Mouse (Mus musculus): ENCODE measurements around the gene Hand1. TPM values are rescaled to one million over a fixed set of nuclear protein-coding genes. Genes with fewer than 3 reads are reported as not detected.
"Not testable (repeated sequence)": the region's sequence is repeated elsewhere in the genome, so short reads cannot be mapped to it uniquely, and the experiment has no call there.

Hand1 gene
- polyA plus RNA-seq, 1 experiment: not detected

- Histone ChIP-seq H3K4me3 (ENCODE audit: insufficient read depth, low read depth, low read length) (no peak overlapping the region), H3K4me1 (ENCODE audit: control insufficient read depth, insufficient read depth, low read length) (no peaks in the 10 kb centered on the region), H3K27ac (ENCODE audit: insufficient read depth, low read depth, low read length) (no peak overlapping the region)
- TF ChIP-seq CTCF (IDR thresholded peaks at IDR 0.05; ENCODE audit: insufficient read depth, low read depth, low read length) (no peak), POLR2A (IDR thresholded peaks at IDR 0.05; ENCODE audit: insufficient read depth, low read depth, low read length) (no peak)
- 68% methylated on average over 3 of the region's 3 CpGs for WGBS
These were observed 18.3 kb upstream of the Hand1 start for GRCm38 (mm10) chr11:57850931-57851330.

- no peak for TF ChIP-seq CTCF (IDR thresholded peaks at IDR 0.05; ENCODE audit: insufficient read depth, low read depth, low read length)
- no peak for TF ChIP-seq POLR2A (IDR thresholded peaks at IDR 0.05; ENCODE audit: insufficient read depth, low read depth, low read length)
- Histone ChIP-seq H3K27ac (ENCODE audit: insufficient read depth, low read depth, low read length) (no peak overlapping the region), H3K4me3 (ENCODE audit: insufficient read depth, low read depth, low read length) (no peak overlapping the region), H3K4me1 (ENCODE audit: control insufficient read depth, insufficient read depth, low read length) (no peaks in the 10 kb centered on the region)
- 64% methylated on average over 7 of the region's 7 CpGs for WGBS
These were observed 17.7 kb upstream of the Hand1 start for GRCm38 (mm10) chr11:57850298-57850697.

DNA sequence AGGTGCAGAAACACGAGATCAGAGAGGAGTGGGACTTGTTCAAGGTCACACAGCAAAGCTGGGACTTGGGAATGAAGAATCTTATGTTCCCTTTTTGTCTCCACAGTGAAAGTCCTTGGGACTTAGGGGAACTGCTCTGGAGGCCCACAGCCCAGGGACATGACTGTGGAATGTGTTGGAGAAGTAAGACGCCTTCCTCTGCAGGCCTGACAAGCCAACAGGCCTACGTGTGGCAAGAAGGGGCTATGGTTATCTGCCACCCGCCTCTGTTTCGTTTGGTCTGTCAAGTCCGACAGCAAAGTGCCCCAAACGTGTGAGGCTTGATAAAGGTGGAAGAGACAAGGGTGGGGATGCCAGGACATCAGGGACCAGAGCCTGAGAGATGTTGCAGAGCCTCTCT, 14.8 kb upstream of the Hand1 start:
- Histone ChIP-seq H3K27ac (ENCODE audit: insufficient read depth, low read depth, low read length) (no peak overlapping the region), H3K4me3 (ENCODE audit: insufficient read depth, low read depth, low read length) (no peak overlapping the region), H3K4me1 (ENCODE audit: control insufficient read depth, insufficient read depth, low read length) (no peaks in the 10 kb centered on the region)
- TF ChIP-seq POLR2A (IDR thresholded peaks at IDR 0.05; ENCODE audit: insufficient read depth, low read depth, low read length) (no peak), CTCF (IDR thresholded peaks at IDR 0.05; ENCODE audit: insufficient read depth, low read depth, low read length) (no peak)
- 79% methylated on average over 7 of the region's 7 CpGs for WGBS

DNA sequence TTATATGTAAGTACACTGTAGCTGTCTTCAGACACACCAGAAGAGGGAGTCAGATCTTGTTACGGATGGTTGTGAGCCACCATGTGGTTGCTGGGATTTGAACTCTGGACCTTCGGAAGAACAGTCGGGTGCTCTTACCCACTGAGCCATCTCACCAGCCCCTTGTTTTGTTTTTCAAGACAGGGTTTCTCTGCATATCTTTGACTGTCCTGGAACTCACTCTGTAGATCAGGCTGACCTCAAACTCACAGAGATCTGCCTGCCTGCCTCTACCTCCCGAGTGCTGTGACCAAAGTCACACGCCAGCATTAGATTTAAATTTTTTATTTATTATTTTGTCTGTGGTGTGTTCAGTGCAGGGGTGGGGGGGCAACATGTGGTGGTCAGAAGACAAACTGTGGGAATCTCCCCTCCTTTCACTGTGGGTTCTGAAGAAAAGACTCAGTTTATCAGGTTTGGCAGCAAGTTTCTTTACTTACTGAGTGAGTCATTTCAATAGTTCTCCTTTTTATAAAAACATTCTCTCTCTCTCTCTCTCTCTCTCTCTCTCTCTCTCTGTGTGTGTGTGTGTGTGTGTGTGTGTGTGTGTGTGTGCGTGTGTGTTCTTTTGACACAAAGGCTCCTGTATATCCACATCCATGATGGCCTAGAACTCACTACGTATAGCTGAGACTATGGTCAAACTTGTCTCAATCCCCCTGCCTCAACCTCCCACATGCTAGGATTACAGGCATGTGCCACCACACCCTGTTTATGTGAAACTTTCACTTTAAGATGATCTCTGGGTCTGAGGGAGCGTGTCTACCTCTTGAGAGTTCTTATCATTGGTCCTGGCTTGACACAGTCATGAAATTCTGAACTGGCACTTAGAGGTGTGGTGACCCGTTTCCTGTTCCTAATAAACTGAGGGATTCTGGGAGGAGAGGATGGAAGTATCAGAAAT, 14.1 kb upstream of the Hand1 start:
- not testable (repeated sequence) for H3K4me3 ChIP-seq (ENCODE audit: insufficient read depth, low read depth, low read length); H3K27ac ChIP-seq (ENCODE audit: insufficient read depth, low read depth, low read length); H3K4me1 ChIP-seq (ENCODE audit: control insufficient read depth, insufficient read depth, low read length)
- whole genome bisulfite sequencing: 92% methylated on average over 9 of the region's 9 CpGs

GRCm38 (mm10) chr11:57841391-57841790, 8.8 kb upstream of the Hand1 start:
- Histone ChIP-seq H3K27ac (ENCODE audit: insufficient read depth, low read depth, low read length) (no peak overlapping the region), H3K4me1 (ENCODE audit: control insufficient read depth, insufficient read depth, low read length) (no peaks in the 10 kb centered on the region), H3K4me3 (ENCODE audit: insufficient read depth, low read depth, low read length) (no peak overlapping the region)
- 38% methylated on average over 7 of the region's 7 CpGs for WGBS
- no peak for TF ChIP-seq POLR2A (IDR thresholded peaks at IDR 0.05; ENCODE audit: insufficient read depth, low read depth, low read length)
- TF ChIP-seq CTCF (IDR thresholded peaks at IDR 0.05; ENCODE audit: insufficient read depth, low read depth, low read length): no peak

- no peak for TF ChIP-seq CTCF (IDR thresholded peaks at IDR 0.05; ENCODE audit: insufficient read depth, low read depth, low read length)
- no peak for TF ChIP-seq POLR2A (IDR thresholded peaks at IDR 0.05; ENCODE audit: insufficient read depth, low read depth, low read length)
- Histone ChIP-seq H3K4me1 (ENCODE audit: control insufficient read depth, insufficient read depth, low read length) (no peaks in the 10 kb centered on the region), H3K4me3 (ENCODE audit: insufficient read depth, low read depth, low read length) (no peak overlapping the region), H3K27ac (ENCODE audit: insufficient read depth, low read depth, low read length) (no peak overlapping the region)
- 39% methylated on average over 10 of the region's 10 CpGs for WGBS
These were observed 8.4 kb upstream of the Hand1 start for GRCm38 (mm10) chr11:57840986-57841385.

GRCm38 (mm10) chr11:57837861-57838680, 5.5 kb upstream of the Hand1 start:
- TF ChIP-seq POLR2A (IDR thresholded peaks at IDR 0.05; ENCODE audit: insufficient read depth, low read depth, low read length) (no peak), CTCF (IDR thresholded peaks at IDR 0.05; ENCODE audit: insufficient read depth, low read depth, low read length) (no peak)
- no peak overlapping the region for H3K4me3 ChIP-seq (ENCODE audit: insufficient read depth, low read depth, low read length)
- 16% methylated on average over 22 of the region's 22 CpGs for WGBS
- H3K27ac ChIP-seq (ENCODE audit: insufficient read depth, low read depth, low read length): no peak overlapping the region
- H3K4me1 ChIP-seq (ENCODE audit: control insufficient read depth, insufficient read depth, low read length): no peaks in the 10 kb centered on the region

DNA sequence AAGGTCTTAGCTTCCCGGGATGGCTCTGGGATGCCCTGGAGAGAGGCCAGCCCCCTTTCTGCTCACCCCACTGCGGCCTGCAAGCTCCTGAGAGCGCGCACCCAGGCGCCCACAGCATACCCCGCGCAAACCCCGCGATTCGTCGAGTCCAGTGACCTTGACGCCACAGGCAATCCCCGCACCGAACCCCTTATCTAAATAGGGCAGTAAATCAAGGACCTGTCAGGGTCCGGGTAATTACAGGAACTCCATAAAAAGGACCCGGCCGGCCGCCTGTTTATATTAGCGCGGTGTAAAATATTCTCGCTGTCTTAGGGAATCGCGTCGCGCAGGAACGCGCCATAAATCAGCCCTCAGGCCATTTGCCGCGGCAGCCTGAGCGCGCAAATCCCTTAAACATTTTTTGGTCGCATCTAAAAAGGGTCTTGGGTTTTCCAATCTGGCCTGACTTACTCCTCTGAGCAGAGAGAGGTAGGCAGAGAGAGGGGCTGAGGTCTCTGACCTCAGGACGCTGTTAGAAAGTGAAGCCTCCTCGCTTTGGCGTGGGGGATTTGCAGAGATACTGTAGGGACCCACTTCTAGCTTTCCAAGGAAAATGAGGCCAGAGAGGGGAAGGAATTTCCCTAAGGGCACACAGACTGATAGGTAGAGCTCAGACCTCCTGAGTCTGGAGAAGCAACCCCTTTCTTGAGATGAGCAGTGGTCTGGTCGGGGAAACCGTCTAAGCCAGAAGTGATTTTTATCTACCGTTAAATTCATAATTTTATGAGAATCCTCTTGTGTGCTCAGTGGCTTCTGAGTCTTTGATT, 4.5 kb upstream of the Hand1 start:
- Histone ChIP-seq H3K4me1 (ENCODE audit: control insufficient read depth, insufficient read depth, low read length) (no peaks in the 10 kb centered on the region), H3K4me3 (ENCODE audit: insufficient read depth, low read depth, low read length) (no peak overlapping the region), H3K27ac (ENCODE audit: insufficient read depth, low read depth, low read length) (no peak overlapping the region)
- 3% methylated on average over 38 of the region's 38 CpGs for WGBS
- TF ChIP-seq CTCF (IDR thresholded peaks at IDR 0.05; ENCODE audit: insufficient read depth, low read depth, low read length) (no peak), POLR2A (IDR thresholded peaks at IDR 0.05; ENCODE audit: insufficient read depth, low read depth, low read length) (no peak)
